Mouse (Mus musculus) gastrocnemius, adult 18-20 months (tissue): Measurements from ENCODE around the gene Mical2. TPM values are rescaled to one million over a fixed set of nuclear protein-coding genes. Genes with fewer than 3 reads are reported as not detected.

ENCODE experiments used
- DNase-seq: peaks from one replicate; pipeline ENCODE4 v3.0.0; 2021; ENCODE audit warnings: low spot score
- total RNA-seq, 2 experiments: library from RNA; stranded (reverse); gene quantifications; 2 replicates each; pipeline ENCODE4 v1.2.3; 2021

Gene Mical2
- total RNA-seq, 2 experiments from 2014 or later = 166 to 180 TPM

- no peak for DNase-seq
Measured at GRCm38 (mm10) chr7:112208323-112209167, 17.1 kb upstream of the Mical2 start.

GRCm38 (mm10) chr7:112209621-112210020 lies 16.0 kb upstream of the Mical2 start:
- DNase-seq = no peak

- DNase-seq = no peak
Measured at GRCm38 (mm10) chr7:112212921-112213721, 12.5 kb upstream of the Mical2 start.

- DNase-seq = no peak
Measured at GRCm38 (mm10) chr7:112215871-112216270, 9.8 kb upstream of the Mical2 start.

- DNase-seq = no peak
Measured at GRCm38 (mm10) chr7:112216720-112217119, 8.9 kb upstream of the Mical2 start.

DNA sequence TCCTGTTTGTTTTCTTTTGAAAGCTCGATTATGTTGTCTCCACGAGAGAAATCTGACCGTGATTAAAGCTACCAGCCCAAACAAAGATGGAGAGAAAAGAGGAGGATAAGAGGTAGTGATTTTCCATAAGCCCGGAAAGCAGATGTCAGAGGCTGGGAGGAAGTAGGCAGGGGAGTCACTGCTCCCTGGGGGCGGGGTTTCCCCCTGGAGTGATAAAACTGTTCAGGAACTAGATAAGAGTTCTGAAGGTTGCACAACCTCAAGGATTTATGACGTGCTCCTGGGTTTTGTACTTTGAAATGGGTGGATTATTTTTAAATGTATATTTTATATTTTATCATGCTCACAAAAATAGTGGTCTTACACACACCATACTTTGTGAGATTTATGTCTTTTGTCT lies 8.4 kb upstream of the Mical2 start:
- no peak for DNase-seq

DNA sequence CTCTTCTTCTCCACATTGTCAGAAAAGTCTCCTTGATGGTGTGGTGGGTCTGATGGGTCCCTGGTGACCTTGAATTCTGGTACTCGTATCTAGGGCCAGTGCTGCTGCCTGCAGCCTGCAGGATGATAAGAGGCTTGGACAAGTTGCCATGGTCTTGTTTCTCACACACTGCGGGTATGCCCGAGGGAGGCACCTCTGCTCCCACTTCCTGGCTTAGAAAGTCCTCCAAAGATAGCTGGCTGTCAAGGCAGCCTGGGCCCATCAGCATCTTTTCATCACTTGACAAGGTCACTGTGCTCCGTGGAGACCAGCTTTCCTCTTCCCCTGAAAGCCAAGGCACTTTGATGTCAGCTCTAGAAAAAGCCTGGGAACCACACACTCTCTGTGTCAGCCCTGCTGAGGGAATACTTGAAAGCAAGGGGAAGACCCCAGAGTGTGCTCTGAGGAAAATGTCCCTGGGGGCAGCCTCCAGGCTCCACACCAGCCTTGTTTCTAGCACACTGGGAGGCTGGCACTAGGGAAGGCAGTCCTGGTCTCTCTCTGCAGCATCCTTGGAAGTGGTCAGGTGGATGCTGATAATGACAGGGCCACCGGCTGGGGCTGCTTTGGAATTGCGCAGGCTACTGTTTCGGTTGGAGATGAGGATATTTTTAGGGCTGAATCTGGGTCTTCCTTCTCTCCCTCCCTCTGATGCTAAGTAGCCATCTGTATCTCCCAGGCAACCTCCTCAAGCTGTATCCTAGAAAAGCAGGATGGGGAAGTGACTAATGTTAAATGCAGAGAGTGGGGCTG lies 2.7 kb upstream of the Mical2 start:
- DNase-seq = no peak

GRCm38 (mm10) chr7:112224854-112225253 lies 802 bp upstream of the Mical2 start:
- DNase-seq = no peak

- peak; percentile 53 for DNase-seq
Measured at GRCm38 (mm10) chr7:112226446-112227265, 1.0 kb downstream of the Mical2 start.

- no peak for DNase-seq
Measured at GRCm38 (mm10) chr7:112227266-112227562, 1.6 kb downstream of the Mical2 start.

GRCm38 (mm10) chr7:112228827-112229498 lies 3.3 kb downstream of the Mical2 start:
- peak; percentile 80 for DNase-seq

DNA sequence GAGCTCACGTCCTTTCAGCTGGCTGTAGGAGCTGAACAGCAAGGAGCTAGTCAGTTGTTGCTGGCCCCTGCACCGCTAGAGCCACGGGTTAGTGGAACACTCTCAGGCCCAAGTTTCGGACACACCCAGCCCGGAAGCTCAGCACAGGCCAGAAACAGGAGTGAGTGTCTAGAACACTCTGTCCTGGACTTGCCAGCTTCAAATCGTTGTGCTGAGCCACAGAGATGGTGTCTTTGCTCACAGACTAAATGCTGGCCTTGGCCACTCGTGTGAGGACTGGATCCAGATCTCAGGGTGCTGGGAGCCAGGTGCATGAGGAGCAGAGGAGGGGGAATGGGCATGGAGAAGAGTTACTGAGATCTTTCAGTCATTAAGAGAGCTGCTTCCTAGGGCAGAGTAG lies 6.1 kb downstream of the Mical2 start:
- peak; percentile 81 for DNase-seq

- no peak for DNase-seq
Measured at GRCm38 (mm10) chr7:112233345-112234005, 7.8 kb downstream of the Mical2 start.

- DNase-seq = peak; percentile 58
Measured at GRCm38 (mm10) chr7:112234410-112234809, 8.8 kb downstream of the Mical2 start.

DNA sequence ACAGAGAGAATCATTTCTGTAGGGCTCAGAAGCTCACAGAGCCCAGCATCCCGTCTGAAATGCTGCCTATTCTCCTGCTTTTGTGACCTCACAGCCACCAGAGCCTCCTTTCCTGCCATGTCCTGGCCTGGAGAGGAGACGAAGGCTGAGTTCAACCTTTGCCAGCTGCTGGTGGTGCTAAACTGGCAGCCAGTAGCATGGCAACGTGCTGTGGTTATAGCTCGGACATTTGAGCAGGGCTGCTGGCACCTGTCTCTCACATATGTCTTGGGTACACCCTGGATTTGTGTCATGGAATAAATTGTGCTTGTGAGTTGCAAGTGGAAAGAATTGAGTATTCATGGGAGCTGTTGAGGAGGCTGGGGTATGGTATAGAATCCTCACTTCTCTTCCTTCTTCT lies 9.8 kb downstream of the Mical2 start:
- peak; percentile 59 for DNase-seq

- DNase-seq = no peak
Measured at GRCm38 (mm10) chr7:112237211-112237610, 11.6 kb downstream of the Mical2 start.

- no peak for DNase-seq
Measured at GRCm38 (mm10) chr7:112237868-112238267, 12.2 kb downstream of the Mical2 start.

DNA sequence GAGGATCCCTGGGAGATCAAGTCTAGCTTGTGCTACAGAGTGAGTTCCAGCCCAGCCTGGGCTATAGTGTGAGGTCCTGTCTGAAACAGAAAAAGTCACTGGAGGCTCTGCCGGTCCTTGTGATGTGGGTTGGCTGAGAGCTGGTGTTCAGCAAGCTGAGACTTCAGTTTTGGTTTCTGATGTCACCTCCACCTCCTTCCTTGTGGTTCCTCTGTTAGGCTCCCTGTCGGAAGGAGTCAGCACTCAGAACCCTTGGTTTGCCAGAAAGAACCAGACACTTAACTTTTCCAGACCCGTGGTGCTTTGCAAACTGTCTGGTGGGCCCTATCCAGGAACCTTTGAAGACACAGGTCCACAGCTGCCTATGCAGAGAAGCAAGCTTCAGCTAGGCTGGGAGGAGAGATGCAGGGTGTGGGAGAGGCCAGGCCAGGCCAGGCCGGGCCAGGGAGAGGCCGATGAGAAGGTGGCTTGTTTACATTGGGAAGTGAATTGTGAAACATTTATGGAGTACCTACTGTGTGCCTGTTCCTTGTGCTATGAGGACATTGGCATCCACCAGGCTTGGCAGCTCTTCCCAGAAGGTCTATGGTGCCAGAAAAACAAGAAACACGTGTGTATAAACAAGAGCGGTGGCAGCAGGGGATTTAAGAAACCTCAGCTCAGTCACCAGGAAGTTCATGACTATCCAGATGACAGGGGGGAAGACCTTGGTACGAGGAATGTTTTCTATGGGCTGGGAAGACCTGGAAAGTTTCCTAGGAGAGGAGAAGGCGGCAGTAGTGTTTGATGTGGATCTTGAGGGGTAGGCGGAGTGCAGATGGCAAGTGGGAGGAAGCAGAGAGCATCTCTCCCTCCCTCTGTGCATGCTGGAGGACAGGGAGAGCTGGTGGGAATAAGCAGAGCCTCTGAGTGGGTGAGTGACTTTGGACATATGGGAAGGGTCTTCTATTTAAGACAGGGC lies 13.4 kb downstream of the Mical2 start:
- DNase-seq = no peak

- no peak for DNase-seq
Measured at GRCm38 (mm10) chr7:112240748-112241147, 15.1 kb downstream of the Mical2 start.
